Mouse (Mus musculus) embryonic stem cell, embryonic (primary cell): ENCODE data around the gene Neb.

Experiments
- CTCF ChIA-PET, 4 experiments: fragments of 300-600 bp in 2 of 4; fragments of 350-600 bp in 2 of 4; sonication (Branson Sonifier 250); formaldehyde crosslinking; loops; one replicate each; lab custom pipeline; 2022; ENCODE audit warnings: inconsistent platforms in 2 of 4; lab: Charles Lee
- POLR2A ChIA-PET, 4 experiments: fragments of 300-600 bp in 2 of 4; fragments of 350-600 bp in 2 of 4; sonication (Branson Sonifier 250); formaldehyde crosslinking; loops; one replicate each; lab custom pipeline; 2022; ENCODE audit warnings: antibody characterized with exemption in 4 of 4, inconsistent platforms in 1 of 4; lab: Charles Lee

The Neb gene

DNA sequence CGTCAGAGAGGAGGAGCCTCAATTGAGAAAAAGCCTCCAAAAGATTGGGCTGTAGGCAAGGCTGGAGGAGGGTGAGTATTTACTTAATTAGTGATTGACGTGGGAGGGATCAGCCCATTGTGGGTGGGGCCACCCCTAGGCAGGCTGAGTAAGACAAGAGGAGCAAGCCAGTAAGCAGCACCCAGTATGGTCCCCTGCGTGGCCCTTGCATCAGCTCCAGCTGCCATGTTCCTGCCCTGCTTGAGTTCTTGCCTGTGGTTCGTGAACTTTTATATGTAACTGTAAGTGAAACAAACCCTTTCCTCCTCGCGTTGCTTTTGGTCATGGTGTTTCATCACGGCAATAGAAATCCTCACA lies at the start of gene Neb:
Gene Neb, minus strand, starts transcription at position 27 of the 357 bp plus-strand sequence.
- CTCF ChIA-PET, result interaction anchor here in 3 of 4 experiments (0.7 to 1.3 kb wide), 3 partner anchors 27 to 298 kb away, joined by 3 to 5 read pairs (median 3); no protein-coding TSS in a partner anchor
- POLR2A ChIA-PET, result interaction anchor here in 2 of 4 experiments (1.2 to 1.6 kb wide), 3 partner anchors 46 to 57 kb away, joined by 3 to 8 read pairs (median 4); partner anchors contain the start of gene Arl5a (in 2 of the 2)

DNA sequence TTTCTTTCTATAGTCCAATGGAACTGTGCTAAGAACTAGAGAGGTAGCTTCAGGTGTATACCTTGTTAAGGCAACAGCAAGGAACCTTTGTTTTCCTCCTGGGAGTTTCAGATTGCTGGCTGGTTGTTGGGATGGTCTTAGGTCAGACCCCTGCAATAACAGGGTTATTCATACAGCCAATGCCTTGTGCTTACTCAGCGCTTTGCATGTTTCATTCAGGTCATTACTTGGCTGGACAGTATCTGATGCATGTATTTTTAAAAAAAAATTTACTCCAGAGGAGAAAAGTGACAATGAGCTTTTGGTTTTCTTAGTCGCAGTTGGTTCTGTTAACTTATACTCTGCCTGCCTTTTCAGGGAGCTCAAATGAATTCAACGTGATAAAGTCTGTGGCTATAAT lies 49.1 kb upstream of the Neb start:
- CTCF ChIA-PET, result no interaction called here

DNA sequence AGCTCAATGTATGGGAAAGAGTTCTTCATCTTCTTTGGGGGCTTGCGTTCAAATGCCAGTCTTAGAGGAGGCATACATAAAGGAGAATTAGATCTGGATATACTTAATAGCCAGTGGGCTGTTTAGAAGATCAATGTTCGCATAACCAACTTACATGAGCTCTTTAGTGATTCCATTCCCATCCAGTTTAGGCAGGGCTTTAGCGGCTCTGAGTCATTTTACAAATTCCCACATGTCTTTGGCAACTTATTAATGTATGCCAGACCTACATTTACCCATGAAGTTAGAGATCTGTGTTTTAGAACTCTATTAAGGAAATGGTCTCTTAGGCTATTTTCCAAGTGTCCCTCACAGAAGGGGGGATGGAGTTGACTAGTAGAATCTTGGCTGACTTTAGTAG lies 47.8 kb upstream of the Neb start:
- CTCF ChIA-PET, result interaction anchor here in 2 of 4 experiments (0.6 to 1.0 kb wide), 2 partner anchors 159 to 165 kb away, joined by 3 to 4 read pairs; no protein-coding TSS in a partner anchor
- POLR2A ChIA-PET, result interaction anchor here in 3 of 4 experiments (0.6 to 4.5 kb wide), 6 partner anchors 10 to 356 kb away, joined by 4 to 37 read pairs (median 10); partner anchors contain the start of gene Rif1 (in 1 of the 3)

More for the DNA sequence above, 49.1 kb upstream of the Neb start:
- POLR2A ChIA-PET, result no interaction called here

DNA sequence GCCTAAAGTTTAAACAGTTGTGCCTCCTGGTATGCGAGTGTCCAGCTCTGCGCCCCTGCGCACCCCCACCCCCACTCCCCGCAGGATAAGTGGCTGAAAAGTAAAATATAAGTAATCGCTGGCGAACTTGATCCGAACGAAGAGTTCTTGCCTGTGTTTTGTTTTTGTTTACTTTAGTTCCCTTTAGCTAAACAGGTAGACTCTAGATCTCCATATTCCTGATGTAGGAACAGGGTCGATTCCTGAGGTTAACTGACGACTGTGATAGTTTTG lies 47.2 kb upstream of the Neb start:
- CTCF ChIA-PET, result interaction anchor here in 2 of 4 experiments (1.0 to 1.9 kb wide), 2 partner anchors 165 kb away, joined by 3 to 4 read pairs; no protein-coding TSS in a partner anchor
- POLR2A ChIA-PET, result interaction anchor here in 3 of 4 experiments (0.6 to 4.5 kb wide), 21 partner anchors 9 to 355 kb away, joined by 3 to 37 read pairs (median 5); partner anchors contain the start of genes Neb (in 2 of the 3) and Rif1 (in 1 of the 3)

DNA sequence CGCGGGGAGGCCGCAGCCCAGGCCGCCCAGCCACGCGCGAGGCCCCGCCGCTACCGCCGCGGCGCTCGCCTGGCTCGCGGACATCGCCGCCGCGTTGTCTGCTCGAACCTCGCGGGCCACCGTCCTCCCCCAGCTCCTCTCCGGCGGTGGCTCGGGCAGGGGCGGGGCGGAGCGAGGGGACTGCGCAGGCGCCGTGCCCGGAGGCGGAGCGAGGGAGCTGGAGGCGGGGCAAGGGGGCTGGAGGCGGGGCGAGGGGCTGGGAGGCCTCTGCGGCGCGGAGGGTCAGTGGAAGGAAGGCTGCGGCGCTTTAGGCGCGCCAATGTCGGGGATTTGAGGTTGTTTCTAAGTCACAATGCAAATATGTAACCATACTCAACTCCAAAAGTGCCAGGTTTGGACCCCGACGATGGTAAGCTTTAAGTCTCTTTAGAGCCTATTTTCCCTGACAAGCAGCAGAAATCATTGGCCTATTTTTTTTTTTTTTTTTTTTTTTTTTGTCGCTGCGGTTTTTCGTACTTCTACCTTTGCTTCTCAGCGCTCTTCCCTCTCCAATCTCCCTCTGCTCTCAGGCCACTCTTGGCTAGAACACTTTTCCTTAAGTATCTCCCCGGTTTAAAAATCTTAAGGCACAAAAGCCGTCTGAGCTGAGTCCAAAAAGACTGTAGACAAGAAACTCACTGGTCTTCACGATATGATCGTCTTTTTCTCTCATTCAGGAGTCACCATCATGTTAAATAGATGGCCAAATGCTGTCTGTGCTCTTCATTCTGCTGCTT lies 46.7 kb upstream of the Neb start, which contains the start of gene Arl5a:
Gene Arl5a, minus strand, starts transcription at position 155 of the 776 bp plus-strand sequence.
- ChIA-PET POLR2A (interaction anchor here (0.6 to 4.5 kb wide), 60 partner anchors 8 to 1436 kb away, joined by 3 to 37 read pairs (median 4); partner anchors contain the start of genes Neb (in 2 of the 4), Prpf40a (in 2 of the 4), Rif1 (in 2 of the 4) and Arl6ip6 (in 1 of the 4)), CTCF (interaction anchor here (0.5 to 1.9 kb wide), 7 partner anchors 21 to 697 kb away, joined by 3 to 11 read pairs (median 3); no protein-coding TSS in a partner anchor)

DNA sequence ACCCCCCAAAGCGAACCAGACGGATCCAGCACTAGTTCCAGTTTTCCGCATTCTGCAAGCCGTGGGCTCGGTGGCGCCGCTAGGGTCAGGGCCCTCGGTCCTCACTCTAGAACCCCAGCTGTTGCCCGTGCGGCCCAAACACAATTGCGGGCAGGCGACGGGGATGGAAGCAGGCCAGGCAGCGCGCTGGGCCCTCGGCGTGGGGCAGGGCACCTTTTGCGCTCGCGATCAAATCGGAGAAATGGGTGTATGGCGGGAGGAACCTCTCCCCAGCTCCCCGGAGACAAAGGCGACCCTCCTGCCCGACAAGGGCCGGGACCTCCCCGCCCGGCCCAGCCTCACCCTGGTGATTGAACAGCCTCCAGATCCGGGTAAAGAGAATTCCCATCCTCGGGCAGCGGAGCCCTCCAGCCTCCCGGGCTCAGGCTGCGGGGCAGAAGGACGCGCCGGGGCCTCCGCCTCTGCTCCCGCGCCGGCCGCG lies 46.0 kb upstream of the Neb start:
- POLR2A ChIA-PET, result interaction anchor here (0.6 to 4.5 kb wide), 55 partner anchors 8 to 1435 kb away, joined by 3 to 37 read pairs (median 4); partner anchors contain the start of genes Prpf40a (in 2 of the 4), Arl6ip6 (in 1 of the 4), Neb (in 1 of the 4) and Rif1 (in 1 of the 4)

DNA sequence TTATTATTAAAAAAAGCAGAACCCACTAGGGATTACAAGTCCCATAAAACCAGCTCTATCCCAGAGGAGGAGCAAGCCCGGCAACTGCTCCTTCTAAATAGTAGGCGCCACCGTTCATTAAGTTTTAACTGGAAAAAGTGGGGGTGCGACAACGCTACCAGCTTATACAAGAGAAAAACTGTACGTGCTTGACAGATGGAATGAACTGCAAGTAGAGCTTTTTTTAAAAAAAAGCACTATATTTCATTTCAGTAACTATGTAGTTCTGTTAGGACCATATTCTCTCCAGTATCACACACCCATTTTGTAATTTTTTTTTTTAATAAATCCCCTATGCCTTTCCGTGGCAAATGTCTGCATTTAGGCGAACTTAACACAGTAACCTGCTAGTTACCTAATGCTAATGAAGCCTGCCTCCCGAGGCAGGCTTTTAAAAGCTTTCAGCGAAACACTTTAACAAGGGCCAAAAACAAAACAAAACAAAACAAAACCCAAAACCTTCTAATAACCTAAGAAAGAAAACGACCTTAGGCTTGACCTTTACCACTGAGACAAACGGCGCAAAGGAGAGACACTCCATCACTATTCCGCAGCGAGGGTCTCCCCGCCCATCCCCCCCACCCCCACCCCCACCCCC lies 45.5 kb upstream of the Neb start:
- CTCF ChIA-PET, result interaction anchor here in 2 of 4 experiments (0.5 to 1.9 kb wide), 3 partner anchors 19 to 306 kb away, joined by 3 to 4 read pairs (median 4); no protein-coding TSS in a partner anchor
- POLR2A ChIA-PET, result interaction anchor here (0.6 to 4.5 kb wide), 26 partner anchors 8 to 767 kb away, joined by 3 to 37 read pairs (median 4); partner anchors contain the start of genes Arl6ip6 (in 1 of the 4), Neb (in 1 of the 4), Prpf40a (in 1 of the 4) and Rif1 (in 1 of the 4)

More for the DNA sequence above, 46.0 kb upstream of the Neb start:
- CTCF ChIA-PET, result interaction anchor here (0.5 to 1.9 kb wide), 7 partner anchors 20 to 698 kb away, joined by 3 to 11 read pairs (median 3); no protein-coding TSS in a partner anchor

DNA sequence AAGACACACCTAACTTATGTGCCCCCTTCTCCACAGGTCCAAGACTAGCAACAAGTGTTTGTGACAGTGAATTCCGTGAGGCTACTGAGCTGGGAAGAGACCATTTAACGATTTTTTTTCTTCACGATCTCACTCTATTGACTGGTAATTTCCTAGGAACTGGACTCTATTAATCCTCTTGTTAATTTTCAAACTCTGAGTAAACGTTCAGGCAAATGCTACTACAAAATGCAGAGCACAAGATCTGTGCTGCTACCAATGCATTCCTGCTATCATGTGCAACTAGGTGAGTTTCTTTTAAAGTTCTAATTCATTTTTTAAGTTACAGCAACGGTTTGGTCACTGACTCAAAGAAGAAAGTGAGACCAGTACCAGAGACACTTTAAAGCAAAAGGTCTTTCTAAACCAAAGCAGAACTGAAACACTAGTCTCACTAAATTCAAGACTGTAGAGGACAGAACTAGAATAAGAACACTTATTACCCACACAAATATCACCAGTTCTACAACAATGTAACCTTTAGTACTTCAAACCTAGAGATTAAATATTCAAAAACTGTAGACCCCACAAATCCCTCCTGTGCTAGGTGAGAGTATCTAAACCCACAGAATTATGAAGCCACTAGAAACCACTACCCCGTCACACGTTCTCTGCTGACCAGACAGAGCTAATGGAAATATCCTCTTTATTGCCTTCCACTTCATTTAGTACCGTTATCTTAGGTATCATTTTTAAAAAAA lies 44.8 kb upstream of the Neb start:
- POLR2A ChIA-PET, result interaction anchor here in 3 of 4 experiments (0.6 to 4.5 kb wide), 14 partner anchors 9 to 1314 kb away, joined by 3 to 37 read pairs (median 3); partner anchors contain the start of gene Rif1 (in 1 of the 3)

DNA sequence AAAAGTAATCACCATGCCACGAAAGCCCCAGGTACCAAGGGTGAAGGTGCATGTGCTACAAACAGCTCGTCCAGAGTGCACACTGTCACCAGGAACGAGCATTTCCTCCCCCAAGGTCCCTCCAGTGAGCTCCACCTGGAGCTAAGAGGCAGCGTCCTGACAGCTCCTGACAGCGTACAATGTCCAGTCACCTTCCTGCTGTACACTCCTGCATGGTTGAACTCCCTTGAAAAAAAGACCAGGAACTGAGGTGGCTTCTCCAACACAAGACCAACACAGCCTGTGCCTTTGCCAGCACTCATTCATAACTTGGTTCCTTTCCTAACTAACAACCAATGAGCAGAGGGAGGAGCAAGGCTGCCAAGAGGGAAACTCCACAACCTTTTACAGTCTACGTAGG lies 42.9 kb upstream of the Neb start:
- ChIA-PET POLR2A (interaction anchor here in 1 of 4 experiments (0.7 kb wide), 1 partner anchor 11 kb away, joined by 4 read pairs; no protein-coding TSS in a partner anchor), CTCF (no interaction called here)

More for the DNA sequence above, 44.8 kb upstream of the Neb start:
- CTCF ChIA-PET, result interaction anchor here in 1 of 4 experiments (0.7 kb wide), 1 partner anchor 20 kb away, joined by 4 read pairs; no protein-coding TSS in a partner anchor

DNA sequence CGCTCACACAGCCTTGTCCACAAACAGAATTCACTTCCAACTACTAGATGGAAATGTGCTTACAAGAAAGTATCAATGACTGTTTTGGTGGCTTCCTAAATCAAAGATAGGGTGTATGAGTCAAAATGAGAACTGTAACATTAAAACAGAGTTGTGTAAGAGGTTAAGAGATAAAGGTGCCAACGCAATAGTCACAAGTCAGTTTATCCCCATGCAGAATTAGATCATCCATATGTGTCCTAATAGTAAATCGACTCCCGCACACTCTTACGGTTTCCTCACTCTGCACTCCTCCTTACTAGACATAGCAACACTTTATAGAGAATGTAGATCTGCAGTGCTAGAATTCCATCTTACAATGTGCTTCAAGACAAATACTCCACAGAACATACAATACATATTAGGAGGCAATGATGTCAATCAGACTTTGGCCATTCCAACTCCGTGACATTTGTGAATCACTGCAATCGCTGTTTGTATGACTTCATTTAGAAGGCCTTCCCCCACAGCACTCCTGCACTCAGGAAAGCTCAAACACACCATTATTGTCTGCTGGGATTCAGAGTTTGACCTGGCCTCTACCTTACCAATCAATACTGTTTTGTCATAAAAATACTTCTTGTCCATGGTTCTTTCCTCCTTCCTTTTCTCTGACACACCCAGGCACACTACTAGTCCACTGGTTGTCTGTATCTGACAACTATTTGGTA lies 41.9 kb upstream of the Neb start:
- CTCF ChIA-PET, result interaction anchor here in 1 of 4 experiments (0.7 kb wide), 1 partner anchor 15 kb away, joined by 3 read pairs; no protein-coding TSS in a partner anchor
- POLR2A ChIA-PET, result interaction anchor here in 1 of 4 experiments (1.1 to 1.2 kb wide), 2 partner anchors 10 to 86 kb away, joined by 3 to 4 read pairs; no protein-coding TSS in a partner anchor

DNA sequence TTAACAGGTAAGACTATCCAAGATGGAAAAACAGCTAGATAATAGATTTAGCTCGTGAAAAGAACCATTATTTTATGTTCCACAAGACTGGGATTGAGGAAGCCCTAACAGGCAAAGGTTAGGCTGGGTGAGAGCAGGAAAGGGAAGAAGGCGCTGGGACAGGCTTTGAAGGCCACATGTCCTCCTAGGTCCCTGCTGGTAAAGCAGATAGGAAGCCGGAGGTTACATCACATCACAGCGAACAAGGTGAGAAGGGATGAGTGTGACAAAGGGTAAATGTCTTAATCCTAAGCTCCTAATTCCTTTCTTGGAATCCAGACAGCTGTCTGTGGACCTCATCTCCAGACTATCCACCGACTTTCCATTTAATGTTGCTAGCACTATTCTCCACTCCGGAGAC lies 41.0 kb upstream of the Neb start:
- ChIA-PET POLR2A (interaction anchor here in 2 of 4 experiments (0.9 to 1.7 kb wide), 5 partner anchors 11 to 270 kb away, joined by 3 to 7 read pairs (median 4); no protein-coding TSS in a partner anchor), CTCF (interaction anchor here in 2 of 4 experiments (0.7 kb wide), 2 partner anchors 14 to 107 kb away, joined by 3 read pairs; no protein-coding TSS in a partner anchor)

DNA sequence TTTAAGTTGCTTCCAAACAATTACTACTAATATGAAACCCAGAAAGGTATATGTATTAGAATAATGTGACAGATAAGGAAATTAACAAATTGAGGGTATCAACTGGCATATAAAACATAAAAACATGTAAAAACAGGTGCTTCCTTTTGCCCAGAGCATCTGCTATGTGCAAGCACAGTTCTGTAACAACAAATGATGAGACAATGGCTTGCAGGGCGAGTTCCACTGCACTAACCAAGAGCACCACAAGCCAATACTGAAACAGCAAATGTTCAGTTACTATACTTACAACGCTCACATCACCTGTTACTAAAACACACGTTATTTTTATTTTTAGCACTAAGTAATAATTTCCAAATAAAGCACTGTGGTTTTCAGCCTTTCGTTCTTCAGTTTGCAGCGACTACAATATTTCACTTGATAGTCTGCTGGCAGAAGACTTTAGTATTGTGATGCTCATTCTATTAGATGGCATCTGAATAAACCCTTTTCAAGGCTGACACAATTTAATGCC lies 34.3 kb upstream of the Neb start:
- POLR2A ChIA-PET, result interaction anchor here in 1 of 4 experiments (1.2 to 1.5 kb wide), 2 partner anchors 12 to 18 kb away, joined by 3 to 9 read pairs; partner anchors contain the start of gene Arl5a
- CTCF ChIA-PET, result no interaction called here

DNA sequence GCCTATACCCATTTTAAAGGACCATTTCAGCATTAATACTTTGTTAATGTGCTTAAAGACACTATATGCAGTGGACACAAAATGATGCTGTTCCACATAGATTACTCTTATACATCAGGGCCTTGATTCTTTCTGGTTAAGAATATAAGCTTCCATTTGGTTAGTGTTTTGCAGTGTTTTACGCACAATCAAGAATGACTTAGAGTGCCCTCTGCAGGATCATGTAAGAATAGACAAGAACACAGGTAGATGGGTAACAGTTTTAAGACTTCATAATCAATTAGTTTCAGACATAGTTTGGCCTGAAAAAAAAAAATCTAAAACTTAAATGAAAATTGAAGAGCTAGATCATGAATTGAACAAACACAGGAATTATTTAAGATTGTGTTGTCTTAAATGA lies 28.2 kb upstream of the Neb start:
- CTCF ChIA-PET, result interaction anchor here in 2 of 4 experiments (0.7 to 1.4 kb wide), 3 partner anchors 28 to 64 kb away, joined by 3 to 5 read pairs (median 3); partner anchors contain the start of gene Neb (in 1 of the 2)
- POLR2A ChIA-PET, result interaction anchor here in 1 of 4 experiments (1.3 to 5.0 kb wide), 2 partner anchors 18 to 24 kb away, joined by 3 to 37 read pairs; partner anchors contain the start of gene Arl5a

DNA sequence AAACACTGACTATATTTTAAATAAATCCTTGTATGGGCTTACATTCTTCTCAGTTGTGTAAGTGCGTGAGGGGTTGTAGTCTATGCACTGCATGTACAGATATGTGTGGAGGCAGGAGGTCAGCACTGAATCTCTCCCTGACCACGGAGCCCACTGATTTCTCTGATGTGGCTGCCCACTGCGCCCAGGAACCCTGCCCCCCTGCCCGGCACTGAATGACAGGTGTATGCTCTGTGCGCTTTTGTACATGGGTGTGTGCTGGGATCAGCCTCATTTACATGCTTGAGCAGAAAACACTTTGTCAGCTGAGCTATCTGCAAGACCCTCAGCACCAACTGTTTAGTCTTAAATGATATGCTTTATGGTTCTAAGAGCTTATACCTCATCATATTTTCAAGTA lies 27.0 kb upstream of the Neb start:
- ChIA-PET CTCF (interaction anchor here in 1 of 4 experiments (0.9 to 1.4 kb wide), 3 partner anchors 9 to 26 kb away, joined by 3 to 5 read pairs (median 3); partner anchors contain the start of gene Neb), POLR2A (interaction anchor here in 2 of 4 experiments (0.6 to 2.1 kb wide), 4 partner anchors 13 to 83 kb away, joined by 3 to 7 read pairs (median 6); partner anchors contain the start of gene Arl5a (in 2 of the 2))

DNA sequence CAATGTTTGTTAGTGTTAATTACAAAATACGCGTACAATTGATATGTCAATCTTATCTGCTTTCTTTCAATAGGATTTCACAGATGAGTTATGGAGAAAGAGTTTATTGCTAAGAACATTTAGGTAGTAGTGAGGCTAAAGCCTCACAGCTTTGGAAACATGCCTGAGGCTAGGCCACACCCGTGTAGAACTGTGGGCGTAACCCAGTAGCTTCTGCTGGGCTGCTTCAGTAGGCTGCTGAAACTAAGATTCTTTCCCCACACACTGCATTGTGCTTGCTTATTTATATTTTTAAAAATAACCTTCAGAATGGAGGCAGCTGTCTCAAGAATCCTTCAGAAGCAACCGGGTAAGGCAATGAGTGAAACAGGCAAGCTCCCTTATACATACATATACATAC lies 16.3 kb upstream of the Neb start:
- POLR2A ChIA-PET, result interaction anchor here in 1 of 4 experiments (0.9 to 1.3 kb wide), 2 partner anchors 10 to 17 kb away, joined by 3 to 7 read pairs; no protein-coding TSS in a partner anchor
- CTCF ChIA-PET, result no interaction called here
